Mouse (Mus musculus) neural tube, embryonic 14.5 days (tissue): ENCODE measurements around the gene Dnajc13. TPM values are rescaled to one million over a fixed set of nuclear protein-coding genes. Genes with fewer than 3 reads are reported as not detected.

Experiments
- ATAC-seq: fragments of 200-750 bp; cut with Nextera tagmentation; 2 replicates; pipeline ENCODE4 v1.8.0; 2017; ENCODE audit warnings: low read depth, mild to moderate bottlenecking, moderate TSS enrichment, moderate library complexity
- H3K27ac ChIP-seq: fragments of 300-500 bp; sonication (generic); 2 replicates; pipeline ENCODE4 v1.5.1; 2014; ENCODE audit warnings: low read depth, mild to moderate bottlenecking, control low read depth, low read length, moderate library complexity, mixed read lengths
- H3K27me3 ChIP-seq: fragments of 300-500 bp; sonication (generic); 2 replicates; pipeline ENCODE4 v1.6.1; 2014; ENCODE audit warnings: low read length; ENCODE audit not compliant: control insufficient read depth, insufficient read depth
- H3K36me3 ChIP-seq: fragments of 300-500 bp; sonication (generic); 2 replicates; pipeline ENCODE4 v1.6.1; 2014; ENCODE audit warnings: low read length, mixed read lengths; ENCODE audit not compliant: control insufficient read depth, insufficient read depth
- H3K4me1 ChIP-seq: fragments of 300-500 bp; sonication (generic); 2 replicates; pipeline ENCODE4 v1.6.1; 2014; ENCODE audit warnings: low read length; ENCODE audit not compliant: control insufficient read depth, insufficient read depth
- H3K4me2 ChIP-seq: fragments of 300-500 bp; sonication (generic); 2 replicates; pipeline ENCODE4 v1.6.1; 2014; ENCODE audit warnings: mild to moderate bottlenecking, low read depth, low read length, control low read depth
- H3K4me3 ChIP-seq: fragments of 300-500 bp; sonication (generic); 2 replicates; pipeline ENCODE4 v1.5.1; 2014; ENCODE audit warnings: low read depth, low read length, control low read depth, mixed read lengths
- H3K9ac ChIP-seq: fragments of 300-500 bp; sonication (generic); replicated peaks from 2 replicates; pipeline ENCODE4 v1.6.1; 2014; ENCODE audit warnings: low read depth, mild to moderate bottlenecking, control low read depth, low read length, mixed read lengths
- H3K9me3 ChIP-seq: fragments of 300-500 bp; sonication (generic); 2 replicates; pipeline ENCODE4 v1.6.1; 2016; ENCODE audit warnings: low read length; ENCODE audit not compliant: control insufficient read depth
- WGBS: fragments of 180-500 bp; shearing (Covaris S2); extraction: QIAGEN DNeasy Blood & Tissue Kit; methylation state at CpG from one replicate; pipeline ENCODE4 v1.1.7; 2014; 5-methylcytosine and 5-hydroxymethylcytosine counted together
- polyA plus RNA-seq: library from polyadenylated mRNA; unstranded; fragments of >200 nt; fragmentation: Nextera tagmentation; extraction: Ambion mirVana; gene quantifications from 2 replicates; pipeline ENCODE4 v1.2.1, GENCODE M21; 2014

The Dnajc13 gene
- polyA plus RNA-seq, 1 experiment from 2014 or later: 26.1 TPM

DNA sequence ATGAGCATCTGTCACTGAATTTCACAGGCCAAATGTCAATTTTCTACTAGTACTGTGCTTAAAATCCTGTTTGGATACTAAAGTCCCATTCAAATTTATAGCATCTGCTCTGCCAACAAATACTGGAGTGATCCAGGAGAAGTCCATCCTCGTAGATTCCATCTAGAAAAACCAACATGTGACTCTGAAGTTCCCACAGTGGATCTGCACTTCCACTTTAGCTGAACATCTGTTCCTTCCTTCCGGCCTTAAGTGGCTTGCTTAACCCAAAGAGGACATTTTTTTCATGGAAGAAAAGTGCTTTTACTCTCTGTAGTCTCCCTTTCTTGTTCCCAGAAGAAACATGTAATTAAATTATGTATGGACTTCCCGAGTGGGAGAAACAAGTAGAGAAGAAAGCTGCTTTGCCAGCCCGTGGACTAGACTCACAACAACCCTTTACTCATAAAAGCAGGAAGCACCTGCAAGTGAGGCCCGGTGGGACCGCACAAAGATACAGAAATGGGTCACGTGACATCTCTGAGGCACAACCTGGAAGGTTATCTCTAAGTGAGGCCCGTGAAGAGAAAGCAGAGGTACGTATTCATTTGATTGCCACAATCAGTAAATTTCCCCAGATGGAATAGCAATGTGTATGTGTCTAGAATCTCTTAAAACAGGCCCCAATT, 18.8 kb downstream of the Dnajc13 start:
- H3K4me2 ChIP-seq: no peak overlapping the region
- H3K9me3 ChIP-seq: no peaks in the 10 kb centered on the region
- no peaks in the 10 kb centered on the region for H3K36me3 ChIP-seq
- WGBS: 79% methylated on average over 9 of the region's 9 CpGs
- ATAC-seq: no peak
- no peak overlapping the region for H3K27ac ChIP-seq
- H3K4me3 ChIP-seq: no peak overlapping the region
- no peaks in the 10 kb centered on the region for H3K4me1 ChIP-seq
- H3K27me3 ChIP-seq: no peaks in the 10 kb centered on the region
- no peak overlapping the region for H3K9ac ChIP-seq

DNA sequence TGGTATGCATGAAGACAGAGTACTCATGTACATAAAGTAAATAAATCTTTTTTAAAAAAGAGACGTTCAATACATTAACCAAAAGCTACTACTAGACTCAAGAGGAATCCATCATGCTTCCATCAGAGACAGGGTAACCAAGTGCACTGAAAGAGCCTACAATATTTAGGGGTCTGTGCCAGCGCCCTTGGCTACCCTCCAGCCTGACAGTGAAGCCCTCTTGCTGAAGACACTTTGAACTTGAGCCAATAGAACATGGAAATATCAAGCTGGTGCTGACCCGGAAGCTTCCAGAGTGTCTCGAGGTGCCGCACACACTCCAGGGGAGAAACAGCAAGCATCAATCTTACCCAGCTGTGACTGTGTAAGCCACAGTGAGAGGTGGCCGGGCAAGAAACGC, 22.6 kb downstream of the Dnajc13 start:
- no peak overlapping the region for H3K4me2 ChIP-seq
- no peak for ATAC-seq
- no peaks in the 10 kb centered on the region for H3K9me3 ChIP-seq
- no peak overlapping the region for H3K4me3 ChIP-seq
- 0 out of 2 replicates have a peak, but pooled peaks cover 3% of the 10 kb centered on the region for H3K4me1 ChIP-seq
- H3K9ac ChIP-seq: no peak overlapping the region
- WGBS: 87% methylated on average over 7 of the region's 7 CpGs
- no peak overlapping the region for H3K27ac ChIP-seq
- no peaks in the 10 kb centered on the region for H3K27me3 ChIP-seq
- H3K36me3 ChIP-seq: peaks cover 5% of the 10 kb centered on the region; the same call in 1 of the 2 replicates

DNA sequence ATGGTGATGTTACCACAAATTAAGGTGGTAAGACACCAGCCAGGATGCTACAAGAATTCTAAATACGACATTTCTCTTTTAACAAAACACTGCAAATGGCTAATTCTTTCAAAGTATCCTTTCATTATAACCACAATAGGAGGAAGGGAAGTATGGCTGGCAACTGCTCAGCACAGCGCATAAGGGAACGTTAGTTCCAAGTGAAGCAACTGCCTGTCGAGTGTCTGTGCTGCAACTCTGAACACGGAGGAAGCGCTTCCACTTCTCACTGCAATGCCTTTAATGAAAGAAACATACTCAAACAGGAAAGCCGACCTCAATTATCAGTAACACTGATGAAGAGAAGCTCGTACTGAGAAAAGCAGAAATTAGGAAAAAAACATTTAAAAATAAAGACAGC, 23.7 kb downstream of the Dnajc13 start:
- Histone ChIP-seq H3K9me3 (no peaks in the 10 kb centered on the region), H3K9ac (no peak overlapping the region), H3K4me2 (no peak overlapping the region), H3K36me3 (peaks cover 9% of the 10 kb centered on the region; the same call in 1 of the 2 replicates), H3K27me3 (no peaks in the 10 kb centered on the region), H3K4me3 (no peak overlapping the region), H3K27ac (no peak overlapping the region), H3K4me1 (0 out of 2 replicates have a peak, but pooled peaks cover 3% of the 10 kb centered on the region)
- no peak for ATAC-seq
- WGBS: 91% methylated on average over 8 of the region's 8 CpGs

DNA sequence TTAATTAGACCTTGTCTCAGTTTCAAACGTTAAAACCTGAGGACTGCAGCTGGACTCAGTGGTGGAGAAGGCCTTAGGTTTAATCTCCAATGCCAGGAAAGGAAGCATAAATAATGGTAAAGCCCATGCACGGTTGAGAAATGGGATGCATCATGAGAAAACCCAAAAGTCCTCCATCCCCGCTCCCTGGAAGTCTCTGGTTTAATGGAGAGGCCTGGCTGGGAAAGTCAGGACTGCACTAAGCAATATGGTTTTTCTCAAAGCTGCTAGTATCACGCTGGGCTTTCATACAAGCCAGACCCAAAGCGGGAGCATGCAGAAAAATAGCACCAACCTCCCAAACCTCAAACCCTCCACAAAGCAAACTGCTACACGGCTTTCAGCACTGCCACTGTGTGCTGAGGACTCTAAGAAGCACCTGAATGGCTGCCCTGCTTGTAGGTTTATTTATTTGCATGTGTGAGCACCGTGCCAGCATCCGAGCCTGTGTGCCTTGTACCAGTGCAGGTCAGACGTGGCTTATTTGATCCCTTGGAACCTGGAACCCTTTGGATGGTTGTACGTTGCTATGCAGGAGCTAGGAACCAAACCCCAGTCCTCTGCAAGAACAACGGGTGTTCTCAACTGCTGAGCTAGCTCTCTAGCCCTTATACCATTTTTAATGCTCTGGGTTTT, 26.3 kb downstream of the Dnajc13 start:
- ATAC-seq: no peak
- Histone ChIP-seq H3K9ac (no peak overlapping the region), H3K4me1 (0 out of 2 replicates have a peak, but pooled peaks cover 3% of the 10 kb centered on the region), H3K9me3 (no peaks in the 10 kb centered on the region), H3K27me3 (no peaks in the 10 kb centered on the region), H3K36me3 (peaks cover 15% of the 10 kb centered on the region; the same call in 1 of the 2 replicates), H3K4me3 (no peak overlapping the region), H3K4me2 (no peak overlapping the region), H3K27ac (no peak overlapping the region)
- 95% methylated on average over 11 of the region's 11 CpGs for WGBS

DNA sequence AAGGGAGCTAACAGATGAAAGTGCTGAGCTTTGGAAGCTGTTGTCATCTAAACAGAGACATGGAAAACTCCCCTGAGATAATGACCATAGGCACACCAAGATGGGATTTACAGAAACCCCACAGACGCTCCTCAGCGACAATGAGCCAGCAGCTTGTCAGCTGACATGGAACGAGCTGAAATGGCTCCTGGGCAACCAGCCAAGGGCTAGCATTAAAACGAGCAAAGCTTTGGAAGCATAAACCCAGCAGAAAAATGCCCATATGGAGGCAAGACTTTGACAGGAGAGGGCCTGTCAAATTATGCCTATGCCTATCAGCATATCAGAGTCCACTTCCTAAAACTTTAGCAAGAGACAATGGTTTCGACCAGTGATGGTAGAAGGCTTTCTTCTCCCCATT, 27.0 kb downstream of the Dnajc13 start:
- ATAC-seq: no peak
- no peak overlapping the region for H3K4me3 ChIP-seq
- H3K27ac ChIP-seq: no peak overlapping the region
- H3K27me3 ChIP-seq: no peaks in the 10 kb centered on the region
- H3K9me3 ChIP-seq: no peaks in the 10 kb centered on the region
- no peak overlapping the region for H3K4me2 ChIP-seq
- WGBS: 59% methylated on average over 5 of the region's 5 CpGs
- H3K4me1 ChIP-seq: 0 out of 2 replicates have a peak, but pooled peaks cover 3% of the 10 kb centered on the region
- peaks cover 21% of the 10 kb centered on the region; the same call in 1 of the 2 replicates for H3K36me3 ChIP-seq
- no peak overlapping the region for H3K9ac ChIP-seq

DNA sequence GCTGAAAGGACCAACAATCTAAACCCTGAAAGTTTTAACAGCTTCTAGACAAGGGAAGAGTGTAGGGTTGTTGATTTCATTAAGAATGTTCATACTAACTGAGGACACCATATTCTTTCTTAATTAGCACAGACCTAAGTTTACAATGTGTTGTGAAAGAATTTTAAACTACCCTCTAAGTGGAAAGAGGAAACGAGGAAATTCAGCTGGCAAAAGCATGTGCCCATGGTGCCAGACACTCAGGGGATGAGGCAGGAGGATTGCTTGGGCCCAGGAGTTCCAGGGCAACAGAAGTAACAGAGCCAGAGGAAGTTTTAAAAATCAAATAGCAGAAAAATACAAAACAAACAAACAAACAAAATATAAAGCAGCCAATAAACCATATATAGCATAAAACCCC, 28.9 kb downstream of the Dnajc13 start:
- Histone ChIP-seq H3K27me3 (no peaks in the 10 kb centered on the region), H3K9ac (no peak overlapping the region), H3K9me3 (no peaks in the 10 kb centered on the region), H3K36me3 (peaks cover 35% of the 10 kb centered on the region), H3K4me3 (no peak overlapping the region), H3K4me1 (0 out of 2 replicates have a peak, but pooled peaks cover 3% of the 10 kb centered on the region), H3K27ac (no peak overlapping the region), H3K4me2 (no peak overlapping the region)
- ATAC-seq: no peak
- 79% methylated on average over 1 of the region's 1 CpGs for WGBS

DNA sequence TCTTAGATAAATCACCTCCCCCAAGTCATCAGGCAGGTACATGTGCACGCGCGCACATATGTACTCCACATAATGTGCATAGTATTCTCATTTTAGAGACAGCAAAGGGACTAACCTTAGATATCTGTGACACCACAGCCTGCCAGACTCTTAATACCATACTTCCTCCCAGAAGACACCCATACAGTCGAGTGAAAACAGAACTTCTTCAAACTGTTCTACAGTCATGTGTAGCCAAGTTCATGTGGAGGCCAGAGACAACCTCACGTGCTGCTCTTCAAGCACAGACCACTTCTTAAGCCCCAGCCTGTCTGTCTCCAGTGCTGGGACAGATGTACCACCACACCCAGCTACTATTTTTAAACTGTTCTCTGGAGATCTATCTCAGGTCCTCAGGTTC, 29.7 kb downstream of the Dnajc13 start:
- H3K27me3 ChIP-seq: no peaks in the 10 kb centered on the region
- no peak overlapping the region for H3K27ac ChIP-seq
- H3K4me3 ChIP-seq: no peak overlapping the region
- H3K9ac ChIP-seq: no peak overlapping the region
- H3K4me2 ChIP-seq: no peak overlapping the region
- WGBS: 97% methylated on average over 5 of the region's 5 CpGs
- 0 out of 2 replicates have a peak, but pooled peaks cover 3% of the 10 kb centered on the region for H3K4me1 ChIP-seq
- ATAC-seq: no peak
- H3K36me3 ChIP-seq: peaks cover 42% of the 10 kb centered on the region
- H3K9me3 ChIP-seq: no peaks in the 10 kb centered on the region

DNA sequence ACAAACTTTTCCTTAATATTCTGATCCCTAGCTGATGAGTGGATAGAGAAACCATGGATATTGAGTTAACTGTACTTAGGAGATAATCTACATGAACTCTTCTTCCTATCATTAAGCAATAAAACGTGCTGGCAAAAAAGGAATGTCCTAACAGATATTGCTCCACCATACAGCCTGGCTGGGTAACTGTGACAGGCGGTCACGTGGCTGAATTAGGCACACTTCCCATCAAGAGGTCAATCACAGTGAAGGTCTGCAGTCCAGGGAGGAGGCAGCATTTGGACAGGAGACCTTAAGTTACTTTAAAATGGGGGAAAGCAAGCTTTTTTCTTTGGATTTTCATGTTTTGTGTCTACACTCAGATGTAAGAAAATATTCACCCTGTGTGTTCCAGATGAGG, 30.7 kb downstream of the Dnajc13 start:
- ATAC-seq: no peak
- Histone ChIP-seq H3K9ac (no peak overlapping the region), H3K27me3 (no peaks in the 10 kb centered on the region), H3K27ac (no peak overlapping the region), H3K4me2 (no peak overlapping the region), H3K36me3 (peaks cover 37% of the 10 kb centered on the region), H3K9me3 (no peaks in the 10 kb centered on the region), H3K4me3 (no peak overlapping the region), H3K4me1 (0 out of 2 replicates have a peak, but pooled peaks cover 3% of the 10 kb centered on the region)
- 85% methylated on average over 3 of the region's 3 CpGs for WGBS

DNA sequence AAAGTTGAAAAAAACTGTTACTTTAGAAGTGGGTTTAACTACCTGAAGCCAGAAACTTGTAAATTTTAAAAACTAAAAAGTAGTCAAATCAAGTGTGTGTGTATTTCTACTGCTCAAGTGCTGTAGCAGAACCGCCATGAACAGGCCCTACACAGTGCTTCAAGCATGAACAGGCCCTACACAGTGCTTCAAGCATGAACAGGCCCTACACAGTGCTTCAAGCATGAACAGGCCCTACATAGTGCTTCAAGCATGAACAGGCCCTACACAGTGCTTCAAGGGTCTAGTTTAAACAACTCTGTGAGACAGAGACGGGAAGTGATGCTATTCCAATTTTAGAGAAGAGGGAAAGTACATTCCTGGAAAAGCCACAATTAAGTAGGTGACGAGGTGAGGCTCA, 51.3 kb downstream of the Dnajc13 start:
- Histone ChIP-seq H3K36me3 (peaks cover 35% of the 10 kb centered on the region), H3K27ac (no peak overlapping the region), H3K9ac (no peak overlapping the region), H3K4me2 (no peak overlapping the region), H3K4me3 (no peak overlapping the region), H3K27me3 (no peaks in the 10 kb centered on the region), H3K4me1 (no peaks in the 10 kb centered on the region), H3K9me3 (no peaks in the 10 kb centered on the region)
- ATAC-seq: no peak
- 94% methylated on average over 3 of the region's 3 CpGs for WGBS
